Mouse (Mus musculus): ENCODE measurements around the gene Cnnm2.

GRCm38 (mm10) chr19:46803732-46804131, 42.3 kb downstream of the Cnnm2 start:
- no peak for TF ChIP-seq CTCF (IDR thresholded peaks at IDR 0.05 in 2 of 3, conservative IDR thresholded peaks at IDR 0.05 in 1 of 3; ENCODE audit: control insufficient read depth in 1 of 3, insufficient read depth in 1 of 3, low read depth in 2 of 3, low read length in 3 of 3, poor library complexity in 1 of 3, severe bottlenecking in 1 of 3)
- TF ChIP-seq USF1 (IDR thresholded peaks at IDR 0.05; ENCODE audit: low read depth, low read length), result no peak
- TF ChIP-seq POLR2A (IDR thresholded peaks at IDR 0.05; ENCODE audit: control insufficient read depth in 1 of 2, insufficient read depth in 1 of 2, low read depth in 1 of 2, low read length in 2 of 2, poor library complexity in 1 of 2), result no peak
- TF ChIP-seq TAL1 (IDR thresholded peaks at IDR 0.05; ENCODE audit: low read length), result no peak
- TF ChIP-seq GABPA (IDR thresholded peaks at IDR 0.05; ENCODE audit: low read depth, low read length), result no peak
- no peak for TF ChIP-seq RCOR1 (IDR thresholded peaks at IDR 0.05; ENCODE audit: low read depth, low read length)
- TF ChIP-seq GATA1 (IDR thresholded peaks at IDR 0.05; ENCODE audit: low read depth, low read length), result no peak
- no peak for TF ChIP-seq MXI1 (IDR thresholded peaks at IDR 0.05; ENCODE audit: low read depth, low read length)
- no peak for TF ChIP-seq ZNF384 (IDR thresholded peaks at IDR 0.05; ENCODE audit: low read depth, low read length)
- no peak for TF ChIP-seq EP300 (IDR thresholded peaks at IDR 0.05; ENCODE audit: low read depth in 1 of 2, low read length in 2 of 2)
- no peak for TF ChIP-seq MYC (IDR thresholded peaks at IDR 0.05; ENCODE audit: low read depth, low read length)
- TF ChIP-seq CHD2 (IDR thresholded peaks at IDR 0.05; ENCODE audit: low read length), result no peak
